Mouse (Mus musculus): ENCODE data around the gene Acap1.

Acap1 gene

DNA sequence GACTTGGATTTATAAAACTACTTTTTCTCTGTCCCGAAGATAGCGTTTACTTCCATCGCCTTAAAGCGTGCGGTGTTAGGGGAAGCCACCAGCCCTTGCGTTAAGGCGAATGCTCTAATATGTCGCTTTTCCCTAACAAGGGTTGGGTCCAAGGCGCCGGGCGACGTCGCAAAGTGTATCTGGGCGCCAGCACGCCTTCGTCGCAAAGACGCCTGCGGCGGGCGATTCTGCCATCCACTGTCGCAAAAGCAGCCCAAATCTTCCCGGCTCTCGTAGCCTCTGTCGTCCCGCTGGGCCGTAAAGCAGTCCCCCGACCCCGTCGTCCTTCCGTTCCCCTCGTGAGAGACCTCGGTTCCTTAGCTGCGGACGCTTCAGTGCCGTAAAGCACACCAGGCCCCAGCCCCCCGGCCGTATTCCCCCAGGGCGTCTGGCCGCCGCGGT, 6.1 kb upstream of the Acap1 start:
- DNase-seq, result peak; percentile 92

GRCm38 (mm10) chr11:69900471-69901405, 5.4 kb upstream of the Acap1 start, which contains the start of the genes 2810408A11Rik and Neurl4:
Gene 2810408A11Rik, minus strand, starts transcription at chr11:69900987.
Gene Neurl4, plus strand, starts transcription at chr11:69901072.
- peak; percentile 93 for DNase-seq

GRCm38 (mm10) chr11:69899870-69900269, 4.5 kb upstream of the Acap1 start:
- no peak for DNase-seq

DNA sequence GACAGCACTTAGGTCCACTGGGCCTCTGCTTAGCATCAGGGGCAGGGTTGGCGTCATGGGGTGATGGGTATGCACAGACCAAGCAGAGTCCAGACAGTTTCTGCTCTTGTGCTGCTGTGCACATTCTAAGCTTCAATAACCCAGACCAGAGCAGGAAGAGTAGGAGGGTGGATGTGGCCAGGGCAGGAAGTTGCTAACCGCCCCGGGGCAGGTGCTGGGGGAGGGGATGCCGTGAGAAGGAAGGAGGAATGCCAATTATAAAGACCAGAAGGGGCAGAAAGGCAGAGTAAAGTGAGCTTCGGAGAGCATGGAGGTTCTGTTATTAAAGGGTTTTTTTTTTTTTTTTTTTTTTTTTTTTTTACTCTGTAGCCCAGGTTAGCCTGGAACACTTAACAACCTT, 668 bp downstream of the Acap1 start:
- no peak for DNase-seq

- no peak for DNase-seq
These were observed 3.9 kb downstream of the Acap1 start for GRCm38 (mm10) chr11:69891482-69891881.

DNA sequence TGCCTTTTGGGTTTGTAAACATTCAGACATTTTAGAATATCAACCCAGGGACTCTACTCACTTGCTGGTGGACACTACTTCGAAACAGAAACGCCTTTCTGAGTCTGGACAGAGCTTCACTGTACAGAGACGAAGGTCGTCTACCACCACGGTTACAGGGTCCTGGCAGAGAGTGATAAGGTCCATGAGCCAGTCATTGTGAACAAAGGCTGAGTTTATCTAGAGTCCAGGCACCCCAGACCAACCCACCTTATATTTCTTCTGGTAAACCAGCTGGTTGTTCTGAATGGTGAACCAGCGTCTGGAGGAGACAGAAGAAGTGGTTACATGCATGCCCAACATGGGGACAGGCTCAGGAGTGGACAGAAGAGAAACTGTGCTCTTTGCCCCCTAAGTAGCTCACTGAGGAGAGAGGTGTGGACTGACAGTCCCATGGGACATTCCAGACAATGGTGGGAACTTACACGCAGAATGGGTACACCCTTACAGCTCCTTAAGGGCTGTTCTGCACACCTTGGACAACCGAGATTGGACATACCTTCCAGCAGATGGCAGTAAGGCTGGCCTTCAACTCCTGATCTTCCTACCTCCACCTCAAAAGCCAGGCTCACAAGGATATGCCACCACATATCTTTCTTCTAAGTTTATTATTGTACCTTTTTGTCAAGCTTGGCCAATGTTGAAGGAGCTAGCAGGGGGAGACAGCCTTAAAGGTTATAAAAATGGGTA, 8.3 kb downstream of the Acap1 start:
- peak; percentile 54 for DNase-seq

- no peak for DNase-seq
These were observed 10.7 kb downstream of the Acap1 start for GRCm38 (mm10) chr11:69884663-69885062.

DNA sequence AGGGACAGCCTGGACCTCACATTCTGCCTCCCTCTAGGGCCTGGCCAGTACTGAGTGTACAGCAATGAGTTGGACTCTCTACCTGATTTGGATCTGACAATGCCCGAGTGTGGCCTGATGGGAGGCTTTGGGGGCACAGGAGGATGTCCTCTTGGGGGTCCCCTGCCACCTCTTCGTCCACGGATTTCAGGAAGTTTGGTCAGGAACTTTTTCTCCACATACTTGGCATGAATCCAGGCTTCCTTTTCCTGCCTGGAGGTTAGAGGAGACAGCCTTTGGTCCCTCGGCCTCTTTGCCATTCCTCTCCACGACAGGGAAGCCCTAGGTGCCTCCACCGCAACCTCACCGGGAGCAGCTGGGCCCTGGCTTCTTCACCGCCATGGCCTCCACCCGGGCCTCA, 11.1 kb downstream of the Acap1 start:
- DNase-seq, result no peak

GRCm38 (mm10) chr11:69883527-69884151, 11.7 kb downstream of the Acap1 start:
- no peak for DNase-seq

DNA sequence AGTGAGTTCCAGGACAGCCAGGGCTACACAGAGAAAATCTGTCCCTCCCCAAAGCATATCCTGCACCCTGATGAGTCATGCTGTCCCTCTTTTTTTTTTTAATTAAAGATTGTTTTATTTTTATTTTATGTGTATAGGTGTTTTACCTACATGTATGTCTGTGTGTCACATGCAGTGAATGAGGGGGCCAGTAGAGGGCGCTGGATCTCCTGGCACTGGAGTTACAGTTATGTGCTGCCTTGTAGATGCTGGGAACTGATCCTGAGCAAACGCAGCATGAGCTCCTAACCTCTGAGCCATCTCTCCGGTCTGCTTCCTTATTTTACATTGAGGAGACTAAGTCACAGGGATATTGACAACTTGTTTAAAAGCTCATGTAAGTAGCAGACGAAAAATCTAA, 12.3 kb downstream of the Acap1 start:
- DNase-seq, result peak; percentile 78

DNA sequence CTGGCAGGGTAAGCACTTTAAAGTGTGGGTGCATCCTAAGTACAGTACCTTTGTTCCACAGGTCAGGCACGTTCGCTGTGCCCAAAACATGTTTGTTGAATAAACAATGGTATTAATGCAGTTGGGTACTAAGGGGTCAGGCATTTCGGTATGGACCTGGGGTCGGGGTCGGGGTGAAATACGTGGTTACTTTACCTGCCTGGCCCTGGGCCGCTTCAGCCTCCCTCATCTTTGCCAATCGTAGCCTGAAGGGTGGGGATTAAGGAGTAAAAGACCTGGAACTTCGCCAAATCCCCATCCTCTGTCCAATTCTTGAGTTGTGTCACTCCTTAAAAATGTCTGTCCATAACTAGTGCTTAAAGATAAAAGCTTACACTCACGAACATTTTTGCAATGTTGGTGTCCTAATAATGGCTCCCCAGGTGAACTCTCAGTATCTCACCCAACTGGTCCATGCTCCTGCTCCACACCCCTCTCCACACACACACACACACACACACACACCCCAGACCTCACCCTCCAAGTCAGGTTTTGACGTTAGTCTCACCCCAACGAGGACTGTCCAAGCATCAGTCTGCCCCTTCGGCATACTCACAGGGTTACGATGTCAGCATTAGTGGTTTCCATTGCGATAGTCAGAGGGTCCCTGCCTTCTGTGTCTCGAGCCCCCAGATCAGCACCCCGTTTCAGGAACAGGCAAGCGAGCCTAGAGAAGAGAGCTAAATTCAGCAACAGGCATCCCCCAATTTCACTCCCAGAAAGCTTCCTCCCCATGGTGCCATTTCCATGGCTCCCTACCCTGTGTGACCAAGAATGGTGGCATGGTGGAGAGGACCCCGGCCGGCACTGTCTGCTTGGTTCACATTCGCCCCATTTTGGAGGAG, 13.3 kb downstream of the Acap1 start:
- no peak for DNase-seq

DNA sequence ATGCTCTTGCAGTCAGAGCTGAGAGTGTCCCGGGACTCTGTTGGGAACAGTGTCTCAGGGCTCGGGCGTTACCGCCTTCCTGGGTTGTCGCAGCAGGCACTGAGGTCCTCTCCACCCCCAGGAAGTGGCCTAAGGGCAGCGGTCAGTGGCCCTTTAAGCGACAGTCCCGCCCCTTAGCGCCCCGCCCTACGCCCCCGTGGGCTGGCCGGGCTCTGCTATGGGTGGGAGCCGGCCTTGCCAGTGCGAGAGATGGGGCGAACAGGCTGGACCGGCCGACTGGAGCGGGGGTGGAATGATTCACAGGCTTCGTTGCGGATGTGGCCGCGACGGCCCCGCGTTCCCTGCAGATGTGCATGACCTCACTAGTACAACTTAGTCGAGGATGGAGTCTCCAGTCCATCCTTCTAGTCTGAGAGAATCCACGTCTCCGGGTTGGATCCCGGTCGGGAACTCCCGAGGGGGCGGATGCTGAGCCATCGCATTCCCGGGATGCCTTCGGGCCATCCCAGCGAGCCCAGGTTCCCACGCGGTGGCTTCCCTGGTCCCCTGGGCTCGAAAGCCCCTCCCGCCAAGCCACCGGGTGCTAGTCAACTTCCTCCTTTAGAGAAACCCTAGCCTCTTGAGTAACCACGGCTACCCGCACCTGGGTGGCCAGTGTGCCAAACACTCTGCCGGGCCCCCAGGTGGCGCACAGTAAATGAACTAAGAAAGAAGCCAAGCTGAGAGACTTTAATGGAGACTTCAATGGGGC, 14.3 kb downstream of the Acap1 start, which contains the start of gene Kctd11:
TSS of gene Kctd11 (minus strand) at position 554 of the 751 bp plus-strand sequence.
- DNase-seq, result peak; percentile 87

DNA sequence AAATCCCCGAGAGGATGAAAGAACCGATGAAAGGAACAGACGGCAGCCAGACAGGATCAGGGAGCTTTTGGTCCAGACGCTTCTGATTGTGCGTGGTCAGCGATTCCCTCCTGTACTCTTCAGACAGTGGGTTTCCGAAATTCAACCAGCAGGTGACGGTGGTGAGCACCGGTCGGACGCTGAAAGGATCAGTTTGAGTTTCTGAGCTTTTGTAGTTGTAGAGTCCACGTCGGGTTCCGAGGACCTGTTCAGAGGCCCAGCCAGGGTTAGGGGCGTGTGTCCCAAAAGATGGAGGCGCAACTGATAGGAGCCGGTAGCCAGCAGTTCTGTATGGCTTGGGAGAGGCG, 14.9 kb downstream of the Acap1 start:
- peak; percentile 79 for DNase-seq

DNA sequence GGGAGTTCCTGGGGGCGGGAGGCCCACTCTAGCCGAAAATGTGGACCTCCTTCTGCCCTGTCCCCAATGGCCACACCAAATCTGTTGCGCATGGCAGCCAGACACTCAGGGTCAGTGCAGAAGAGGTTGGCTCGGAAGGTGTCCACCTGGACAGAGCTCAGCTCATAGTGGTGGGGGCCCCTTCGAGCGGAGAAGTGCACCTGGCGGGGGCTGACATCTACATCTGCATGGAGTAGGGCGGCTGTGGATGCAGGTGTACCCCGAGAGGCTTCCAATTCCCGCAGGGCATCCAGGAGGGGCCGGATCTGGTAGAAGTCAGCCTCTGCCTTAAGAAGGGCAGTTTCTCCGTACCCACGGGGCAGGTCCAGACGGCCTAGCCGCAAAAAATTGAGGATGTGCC, 15.6 kb downstream of the Acap1 start:
- DNase-seq, result no peak

GRCm38 (mm10) chr11:69878952-69879351, 16.4 kb downstream of the Acap1 start:
- DNase-seq, result peak; percentile 56

DNA sequence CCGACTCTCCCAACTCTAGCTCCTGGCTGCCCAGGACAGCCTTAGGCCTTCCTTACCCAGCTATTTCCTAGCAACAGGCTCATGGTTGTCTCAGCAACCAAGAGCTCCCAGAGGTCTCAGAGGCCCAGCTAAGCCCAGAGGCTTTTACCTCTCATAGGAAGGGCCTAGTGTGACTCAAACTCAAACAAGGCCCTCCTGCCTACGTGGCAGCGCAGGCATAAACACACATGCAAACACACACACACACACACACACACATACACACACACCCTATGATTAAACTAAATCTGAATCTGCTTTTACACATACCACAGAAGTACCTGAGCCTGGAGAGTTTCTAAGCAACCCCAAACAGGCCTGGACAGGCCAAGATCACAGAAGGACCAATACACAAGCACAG, 16.9 kb downstream of the Acap1 start:
- no peak for DNase-seq

DNA sequence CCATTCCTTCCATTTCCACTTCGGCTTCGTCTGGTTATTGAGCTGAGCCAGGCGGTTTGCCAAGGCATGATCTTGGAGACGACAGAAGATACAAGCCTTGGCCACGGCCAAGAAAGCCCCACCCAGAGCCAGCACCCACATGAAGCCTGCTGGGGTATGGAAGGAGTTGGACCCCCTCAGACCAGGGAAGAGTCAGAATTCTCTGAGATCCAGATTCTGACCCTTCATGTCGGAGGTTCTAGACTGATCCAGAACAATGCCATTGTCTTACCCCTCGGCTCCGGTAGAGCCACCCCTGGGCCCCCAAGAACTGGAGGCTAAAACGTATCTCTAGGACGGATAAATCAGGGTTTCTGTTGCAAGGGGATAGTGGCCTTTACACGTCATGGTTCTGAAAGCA, 17.5 kb downstream of the Acap1 start, which contains the start of gene Tmem95:
TSS of gene Tmem95 (minus strand) at position 141 of the 400 bp plus-strand sequence.
- DNase-seq, result no peak

- peak; percentile 91 for DNase-seq
These were observed 18.5 kb downstream of the Acap1 start for GRCm38 (mm10) chr11:69876867-69877266.

DNA sequence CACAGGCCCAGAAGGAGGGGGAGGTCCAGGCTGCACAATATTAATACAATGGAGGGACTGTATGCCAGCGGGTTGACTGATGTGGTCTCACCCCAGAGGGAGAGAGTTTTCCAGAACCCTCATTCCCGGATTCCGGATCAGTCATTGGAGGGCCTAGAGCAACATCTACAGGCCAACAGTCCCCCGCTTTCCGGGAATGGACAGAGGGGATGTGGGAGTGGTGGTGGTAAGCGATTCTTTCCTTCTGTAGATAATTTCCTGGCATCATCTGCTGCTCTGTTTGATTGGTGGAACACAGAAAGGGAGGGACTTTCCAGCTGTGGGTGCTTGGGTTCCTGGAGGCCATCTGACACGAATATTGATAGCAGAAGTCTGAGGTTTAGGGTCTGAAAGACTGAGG, 19.2 kb downstream of the Acap1 start:
- no peak for DNase-seq

DNA sequence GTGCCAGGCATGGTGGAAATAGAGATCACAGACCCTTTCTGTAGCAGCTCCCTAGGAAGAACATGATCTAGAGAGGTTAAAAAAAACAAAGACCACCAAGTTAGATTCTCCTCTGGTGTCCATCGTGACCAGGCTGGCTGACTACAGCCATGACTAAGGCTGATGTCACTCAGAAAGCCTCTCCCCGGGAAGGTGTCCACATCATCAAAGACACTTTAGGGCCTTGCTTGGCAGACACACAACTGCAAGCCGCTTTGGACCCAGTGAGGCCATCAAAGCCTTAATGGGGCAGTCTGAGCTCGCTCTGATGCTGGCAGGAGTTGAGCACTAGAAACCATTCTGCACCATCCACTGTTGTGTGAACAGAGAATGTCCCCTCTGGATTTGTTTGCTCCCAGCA, 22.9 kb downstream of the Acap1 start:
- DNase-seq, result no peak

GRCm38 (mm10) chr11:69871822-69872221, 23.5 kb downstream of the Acap1 start:
- no peak for DNase-seq
